Mouse (Mus musculus) MEL (cell line): ENCODE data around the gene Rnase13. TPM values are rescaled to one million over a fixed set of nuclear protein-coding genes. Genes with fewer than 3 reads are reported as not detected.

Source experiments
- DNase-seq: peaks from one replicate; pipeline ENCODE4 v3.0.0; 2011; ENCODE audit warnings: low read depth, low spot score
- H3K27ac ChIP-seq: 2 replicates; pipeline ENCODE4 v1.5.1; 2012; ENCODE audit warnings: low read depth, mild to moderate bottlenecking, control low read depth, low read length, moderate library complexity; ENCODE audit not compliant: control insufficient read depth
- H3K27me3 ChIP-seq, 2 experiments: fragments of 150-350 bp in 1 of 2; sonication (generic) in 1 of 2; 2 replicates each; pipeline ENCODE4 v1.6.1; 2012; ENCODE audit warnings: low read length in 2 of 2, mild to moderate bottlenecking in 2 of 2, improper control_type of control experiment in 1 of 2, moderate library complexity in 1 of 2; ENCODE audit not compliant: insufficient read depth in 2 of 2, control insufficient read depth in 1 of 2
- H3K36me3 ChIP-seq, 2 experiments: 2 replicates each; pipeline ENCODE4 v1.6.1; 2012 to 2014; ENCODE audit warnings: low read length in 2 of 2, improper control_type of control experiment in 1 of 2, inconsistent platforms in 1 of 2, mild to moderate bottlenecking in 1 of 2; ENCODE audit not compliant: insufficient read depth in 2 of 2, control insufficient read depth in 1 of 2
- H3K4me1 ChIP-seq, 2 experiments: fragments of 150-350 bp in 1 of 2; sonication (generic) in 1 of 2; 2 replicates each; pipeline ENCODE4 v1.6.1; 2012; ENCODE audit warnings: low read length in 2 of 2, improper control_type of control experiment in 1 of 2, mild to moderate bottlenecking in 1 of 2; ENCODE audit not compliant: insufficient read depth in 2 of 2, control insufficient read depth in 1 of 2
- H3K4me3 ChIP-seq, 2 experiments: fragments of 150-350 bp in 1 of 2; sonication (generic) in 1 of 2; 2 replicates each; pipeline ENCODE4 v1.5.1; 2012; ENCODE audit warnings: low read depth in 2 of 2, low read length in 2 of 2, mild to moderate bottlenecking in 2 of 2, moderate library complexity in 2 of 2, control low read depth in 1 of 2, improper control_type of control experiment in 1 of 2; ENCODE audit not compliant: control insufficient read depth in 1 of 2, insufficient read depth in 1 of 2
- H3K79me2 ChIP-seq: 2 replicates; pipeline ENCODE4 v1.6.1; 2012; ENCODE audit warnings: mild to moderate bottlenecking, low read length, moderate library complexity; ENCODE audit not compliant: control insufficient read depth, poor library complexity, insufficient read depth
- H3K9ac ChIP-seq: 2 replicates; pipeline ENCODE4 v1.6.1; 2012; ENCODE audit warnings: low read depth, mild to moderate bottlenecking, control low read depth, low read length, moderate library complexity; ENCODE audit not compliant: control insufficient read depth, poor library complexity, severe bottlenecking
- H3K9me3 ChIP-seq: fragments of 150-350 bp; sonication (generic); replicated peaks from 2 replicates; pipeline ENCODE4 v1.6.1; 2012; ENCODE audit warnings: mild to moderate bottlenecking, low read length, improper control_type of control experiment, moderate library complexity; ENCODE audit not compliant: insufficient read depth
- CHD2 ChIP-seq: IDR thresholded peaks from 2 replicates; pipeline ENCODE4 v1.6.1; 2011; ENCODE audit warnings: low read length, improper control_type of control experiment
- CTCF ChIP-seq, 3 experiments: IDR thresholded peaks in 2 of 3; conservative IDR thresholded peaks in 1 of 3; 2 replicates each; pipeline ENCODE4 v1.5.1; 2011 to 2012; ENCODE audit warnings: low read length in 3 of 3, low read depth in 2 of 3, mild to moderate bottlenecking in 2 of 3, improper control_type of control experiment in 1 of 3, inconsistent platforms in 1 of 3, mixed read lengths in 1 of 3, moderate library complexity in 1 of 3; ENCODE audit not compliant: control insufficient read depth in 1 of 3, insufficient read depth in 1 of 3, poor library complexity in 1 of 3, severe bottlenecking in 1 of 3
- EP300 ChIP-seq, 2 experiments: IDR thresholded peaks; 2 replicates each; pipeline ENCODE4 v1.6.1; 2011; ENCODE audit warnings: improper control_type of control experiment in 2 of 2, low read length in 2 of 2, low read depth in 1 of 2, mild to moderate bottlenecking in 1 of 2
- ETS1 ChIP-seq: IDR thresholded peaks from 2 replicates; pipeline ENCODE4 v1.6.1; 2012; ENCODE audit warnings: low read depth, mild to moderate bottlenecking, inconsistent platforms, low read length, improper control_type of control experiment, moderate library complexity
- GABPA ChIP-seq: IDR thresholded peaks from 2 replicates; pipeline ENCODE4 v1.6.1; 2012; ENCODE audit warnings: low read depth, mild to moderate bottlenecking, inconsistent platforms, low read length, improper control_type of control experiment, moderate library complexity
- JUND ChIP-seq: IDR thresholded peaks from 2 replicates; pipeline ENCODE4 v1.6.1; 2011; ENCODE audit warnings: low read depth, mild to moderate bottlenecking, improper control_type of control experiment, low read length
- KAT2A ChIP-seq: conservative IDR thresholded peaks from 2 replicates; pipeline ENCODE4 v1.6.1; 2012; ENCODE audit warnings: low read depth, low read length, improper control_type of control experiment, inconsistent platforms
- MAFK ChIP-seq: IDR thresholded peaks from 2 replicates; pipeline ENCODE4 v1.6.1; 2011; ENCODE audit warnings: low read depth, mild to moderate bottlenecking, low read length, improper control_type of control experiment, borderline replicate concordance
- MAZ ChIP-seq: IDR thresholded peaks from 2 replicates; pipeline ENCODE4 v1.6.1; 2012; ENCODE audit warnings: low read depth, mild to moderate bottlenecking, inconsistent platforms, low read length, improper control_type of control experiment
- MXI1 ChIP-seq: IDR thresholded peaks from 2 replicates; pipeline ENCODE4 v1.6.1; 2011; ENCODE audit warnings: mild to moderate bottlenecking, low read depth, low read length, improper control_type of control experiment
- MYB ChIP-seq: IDR thresholded peaks from 2 replicates; pipeline ENCODE4 v1.6.1; 2011; ENCODE audit warnings: mild to moderate bottlenecking, low read depth, low read length, improper control_type of control experiment
- MYC ChIP-seq: IDR thresholded peaks from 2 replicates; pipeline ENCODE4 v1.6.1; 2011; ENCODE audit warnings: low read depth, mild to moderate bottlenecking, low read length, improper control_type of control experiment, moderate library complexity
- NRF1 ChIP-seq: IDR thresholded peaks from 2 replicates; pipeline ENCODE4 v1.6.1; 2014; ENCODE audit warnings: low read depth, mild to moderate bottlenecking, inconsistent platforms, low read length, improper control_type of control experiment, moderate library complexity; ENCODE audit not compliant: poor library complexity, insufficient read depth, severe bottlenecking
- POLR2AphosphoS2 ChIP-seq: IDR thresholded peaks from 2 replicates; pipeline ENCODE4 v1.6.1; 2011; ENCODE audit warnings: low read length, improper control_type of control experiment
- POLR2AphosphoS5 ChIP-seq: IDR thresholded peaks from 2 replicates; pipeline ENCODE4 v1.6.1; 2012; ENCODE audit warnings: low read depth, borderline replicate concordance, mild to moderate bottlenecking, inconsistent platforms, low read length, moderate library complexity, mixed read lengths
- TAL1 ChIP-seq: IDR thresholded peaks from 2 replicates; pipeline ENCODE4 v1.6.1; 2012; ENCODE audit warnings: mild to moderate bottlenecking, inconsistent platforms, low read length, moderate library complexity, mixed read lengths
- TBP ChIP-seq: IDR thresholded peaks from 2 replicates; pipeline ENCODE4 v1.8.0; 2011; ENCODE audit warnings: low read depth, low read length, improper control_type of control experiment
- UBTF ChIP-seq: IDR thresholded peaks from 2 replicates; pipeline ENCODE4 v1.6.1; 2012; ENCODE audit warnings: low read depth, mild to moderate bottlenecking, inconsistent platforms, low read length, improper control_type of control experiment, moderate library complexity, borderline replicate concordance; ENCODE audit not compliant: insufficient read depth
- USF2 ChIP-seq, 2 experiments: IDR thresholded peaks; 2 replicates each; pipeline ENCODE4 v1.6.1; 2011 to 2012; ENCODE audit warnings: improper control_type of control experiment in 2 of 2, low read length in 2 of 2, borderline replicate concordance in 1 of 2, inconsistent platforms in 1 of 2, low read depth in 1 of 2, mild to moderate bottlenecking in 1 of 2; ENCODE audit not compliant: insufficient read depth in 1 of 2
- polyA plus RNA-seq, 2 experiments: library from polyadenylated mRNA; stranded (reverse) in 1 of 2; unstranded in 1 of 2; fragments of >175 nt in 1 of 2; fragments of >200 nt in 1 of 2; gene quantifications; 2 replicates each; pipeline versions ENCODE4 v1.2.1 to v1.2.4; 2012; ENCODE audit warnings: low replicate concordance in 2 of 2, low read depth in 1 of 2; ENCODE audit not compliant: insufficient read length in 2 of 2, insufficient read depth in 1 of 2, missing spikeins in 1 of 2
- total RNA-seq: library from RNA; depleted of rRNA; stranded (reverse); fragments of 300-350 nt; gene quantifications from 2 replicates; pipeline ENCODE4 v1.2.3, GENCODE M21; 2012

Rnase13 gene
- total and polyA plus RNA-seq, 3 experiments: not detected

GRCm38 (mm10) chr14:51923492-51923891 lies 919 bp upstream of the Rnase13 start:
- H3K79me2 ChIP-seq: no peaks in the 10 kb centered on the region
- TF ChIP-seq TBP: no peak
- TF ChIP-seq MYB: no peak
- TF ChIP-seq CTCF (IDR thresholded peaks at IDR 0.05 in 2 of 3, conservative IDR thresholded peaks at IDR 0.05 in 1 of 3; ENCODE audit: control insufficient read depth in 1 of 3, insufficient read depth in 1 of 3, low read depth in 2 of 3, low read length in 3 of 3, poor library complexity in 1 of 3, severe bottlenecking in 1 of 3): no peak
- no peak for TF ChIP-seq GABPA
- no peak for TF ChIP-seq EP300 (IDR thresholded peaks at IDR 0.05; ENCODE audit: low read depth in 1 of 2, low read length in 2 of 2)
- TF ChIP-seq KAT2A: no peak
- TF ChIP-seq UBTF: no peak
- TF ChIP-seq CHD2: no peak
- TF ChIP-seq MAZ: no peak
- TF ChIP-seq JUND: no peak
- TF ChIP-seq ETS1: no peak
- TF ChIP-seq USF2 (IDR thresholded peaks at IDR 0.05; ENCODE audit: borderline replicate concordance in 1 of 2, insufficient read depth in 1 of 2, low read depth in 1 of 2, low read length in 2 of 2): no peak
- TF ChIP-seq MYC: no peak
- no peak for TF ChIP-seq POLR2AphosphoS5
- TF ChIP-seq POLR2AphosphoS2: no peak
- no peak for TF ChIP-seq MXI1
- TF ChIP-seq TAL1: no peak
- no peak for TF ChIP-seq MAFK

GRCm38 (mm10) chr14:51922910-51923309 lies 337 bp upstream of the Rnase13 start:
- Histone ChIP-seq H3K9me3 (no peaks in the 10 kb centered on the region), H3K9ac (no peak overlapping the region), H3K27ac (no peak overlapping the region), H3K4me1 (no peaks in the 10 kb centered on the region), H3K27me3 (no peaks in the 10 kb centered on the region), H3K4me3 (no peak overlapping the region), H3K79me2 (no peaks in the 10 kb centered on the region), H3K36me3 (no peaks in the 10 kb centered on the region)
- no peak for DNase-seq
- TF ChIP-seq POLR2AphosphoS2 (no peak), NRF1 (no peak)

More at GRCm38 (mm10) chr14:51923492-51923891, 919 bp upstream of the Rnase13 start:
- H3K36me3 ChIP-seq: no peaks in the 10 kb centered on the region
- H3K4me1 ChIP-seq: no peaks in the 10 kb centered on the region
- no peak overlapping the region for H3K9ac ChIP-seq
- no peaks in the 10 kb centered on the region for H3K9me3 ChIP-seq
- no peak for DNase-seq
- H3K27me3 ChIP-seq: no peaks in the 10 kb centered on the region
- H3K27ac ChIP-seq: no peak overlapping the region
- no peak overlapping the region for H3K4me3 ChIP-seq
